9 mouse cellular contexts compared by ENCODE assay signal in the genomic region with DNA sequence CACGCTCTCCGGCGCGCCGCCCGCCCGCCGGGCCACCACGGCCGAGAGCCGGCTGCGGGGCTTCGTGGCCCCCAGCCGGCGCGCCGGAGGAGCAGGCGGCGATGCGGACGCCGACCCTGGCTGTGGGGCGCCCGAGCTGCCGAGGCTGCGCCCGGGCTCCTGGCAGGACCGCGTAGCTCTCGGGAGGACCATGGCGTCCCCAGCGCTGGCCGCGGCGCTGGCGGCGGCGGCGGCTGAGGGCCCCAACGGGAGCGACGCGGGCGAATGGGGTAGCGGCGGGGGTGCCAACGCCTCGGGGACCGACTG. TPM values are rescaled to one million over a fixed set of nuclear protein-coding genes. Genes with fewer than 3 reads are reported as not detected.
A peak's percentile ranks its signal among the peaks of the same experiment; 100 is the strongest.
DNase-seq lines count a peak whose midpoint lies in the region; ATAC-seq lines count a peak whose summit lies in the region.
"Had no signal": no experiment of that assay in that cellular context is flagged by ENCODE, and none has a peak within 500 bp of the region (broad histone marks: within the 10 kb centered on the region; RNA-seq: fewer than 3 reads in every experiment).

No protein-coding gene starts in this region.

- under 1% methylated on average over 28 of the region's 49 CpGs for WGBS in kidney, embryonic 14.5 days
- WGBS in embryonic facial prominence, embryonic 10.5 days = under 1% methylated on average over 49 of the region's 49 CpGs
- under 1% methylated on average over 49 of the region's 49 CpGs for WGBS in hindbrain, embryonic 10.5 days
- WGBS in midbrain, embryonic 12.5 days = under 1% methylated on average over 49 of the region's 49 CpGs

- H3K9ac ChIP-seq in kidney, embryonic 14.5 days (ENCODE audit: low read depth, low read length) = peak overlapping the region; percentile 47
- no peak overlapping the region for H3K9ac ChIP-seq in midbrain, embryonic 12.5 days (replicated peaks)
- H3K9ac ChIP-seq: liver, embryonic 14.5 days had no signal

- peak overlapping the region; percentile 96 for H3K4me2 ChIP-seq in kidney, embryonic 14.5 days (replicated peaks; ENCODE audit: low read depth, low read length)
- peak overlapping the region; percentile 77 for H3K4me2 ChIP-seq in midbrain, embryonic 12.5 days (replicated peaks)

- no peaks in the 10 kb centered on the region for H3K9me3 ChIP-seq in kidney, embryonic 14.5 days (ENCODE audit: control insufficient read depth, low read length)
- H3K9me3 ChIP-seq in embryonic facial prominence, embryonic 10.5 days = no peaks in the 10 kb centered on the region
- H3K9me3 ChIP-seq in hindbrain, embryonic 10.5 days = no peaks in the 10 kb centered on the region
- H3K9me3 ChIP-seq in midbrain, embryonic 12.5 days = no peaks in the 10 kb centered on the region

- H3K36me3 ChIP-seq in kidney, embryonic 14.5 days (ENCODE audit: control insufficient read depth, insufficient read depth, low read length) = no peaks in the 10 kb centered on the region
- no peaks in the 10 kb centered on the region for H3K36me3 ChIP-seq in embryonic facial prominence, embryonic 10.5 days (replicated peaks)
- H3K36me3 ChIP-seq in hindbrain, embryonic 10.5 days = no peaks in the 10 kb centered on the region
- H3K36me3 ChIP-seq in midbrain, embryonic 12.5 days = no peaks in the 10 kb centered on the region

- ATAC-seq in kidney, embryonic 14.5 days (ENCODE audit: low FRiP score, low TSS enrichment) = no peak; the same call in 1 of the 2 replicates
- no peak for ATAC-seq in midbrain, embryonic 12.5 days (ENCODE audit: low FRiP score, low read depth)

- peaks cover 63% of the 10 kb centered on the region for H3K27me3 ChIP-seq in kidney, embryonic 14.5 days (ENCODE audit: control insufficient read depth, insufficient read depth, low read length)
- H3K27me3 ChIP-seq in embryonic facial prominence, embryonic 10.5 days (replicated peaks; ENCODE audit: low read depth, poor library complexity, severe bottlenecking) = peaks cover 100% of the 10 kb centered on the region
- H3K27me3 ChIP-seq in hindbrain, embryonic 10.5 days (ENCODE audit: insufficient read depth, poor library complexity, severe bottlenecking) = peaks cover 96% of the 10 kb centered on the region
- peaks cover 89% of the 10 kb centered on the region for H3K27me3 ChIP-seq in midbrain, embryonic 12.5 days

- no peak overlapping the region for H3K27ac ChIP-seq in kidney, embryonic 14.5 days (ENCODE audit: low read depth, low read length)
- no peak overlapping the region for H3K27ac ChIP-seq in embryonic facial prominence, embryonic 10.5 days (replicated peaks)
- 0 out of 2 replicates have a peak overlapping the region, but pooled peaks have one; percentile 40 for H3K27ac ChIP-seq in hindbrain, embryonic 10.5 days
- H3K27ac ChIP-seq in midbrain, embryonic 12.5 days (replicated peaks) = no peak overlapping the region
- H3K27ac ChIP-seq: liver, embryonic 14.5 days had no signal

- H3K4me1 ChIP-seq in kidney, embryonic 14.5 days (ENCODE audit: control insufficient read depth, insufficient read depth, low read length) = peaks cover 8% of the 10 kb centered on the region
- peaks cover 28% of the 10 kb centered on the region for H3K4me1 ChIP-seq in embryonic facial prominence, embryonic 10.5 days
- peaks cover 32% of the 10 kb centered on the region for H3K4me1 ChIP-seq in hindbrain, embryonic 10.5 days (replicated peaks)
- H3K4me1 ChIP-seq in midbrain, embryonic 12.5 days = peaks cover 22% of the 10 kb centered on the region

- no peak for DNase-seq in kidney, postnatal 25 days
- DNase-seq in embryonic facial prominence, embryonic 10.5 days (ENCODE audit: low spot score) = no peak
- no peak for DNase-seq in hindbrain, embryonic 10.5 days (ENCODE audit: low spot score)
- DNase-seq in urinary bladder, adult 18-20 months (ENCODE audit: low spot score in 2 of 2) = no peak
- DNase-seq in gastrocnemius, adult 8-10 months (ENCODE audit: low spot score in 2 of 2) = no peak
- no peak for DNase-seq in thymus, postnatal 25 days

- H3K4me3 ChIP-seq in kidney, embryonic 14.5 days (ENCODE audit: low read length) = peak overlapping the region; percentile 54
- H3K4me3 ChIP-seq in embryonic facial prominence, embryonic 10.5 days = peak overlapping the region; percentile 66
- peak overlapping the region; percentile 65 for H3K4me3 ChIP-seq in hindbrain, embryonic 10.5 days
- H3K4me3 ChIP-seq in midbrain, embryonic 12.5 days = peak overlapping the region; percentile 49

RNA-seq across cellular contexts. Expression of gene Adra2c, which starts 1.5 kb away (rescaled TPM):
- 0.47 and 0.58 TPM in 2 replicates for polyA plus RNA-seq in kidney, embryonic 14.5 days (2014; fragmentation: Nextera tagmentation; extraction: Ambion mirVana)
- 0.04 TPM in 1 of 2 replicates, not detected in the other for polyA plus RNA-seq in embryonic facial prominence, embryonic 10.5 days (2016; fragmentation: Nextera tagmentation; extraction: Ambion mirVana)
- 0.07 TPM in 1 of 2 replicates, not detected in the other for polyA plus RNA-seq in hindbrain, embryonic 10.5 days (2016; fragmentation: Nextera tagmentation; extraction: Ambion mirVana)
- polyA plus RNA-seq in midbrain, embryonic 12.5 days (2016; fragmentation: Nextera tagmentation; extraction: Ambion mirVana) = 0.13 TPM in 1 of 2 replicates, not detected in the other
- total RNA-seq in gastrocnemius, adult 8-10 months (2022) = under 1 TPM; 0.12 to 0.31 (median 0.17) TPM
- polyA plus RNA-seq: liver, embryonic 14.5 days had no signal
